Mouse (Mus musculus) megakaryocyte, adult 5-6 weeks (primary cell): ENCODE measurements around the gene Shank1. TPM values are rescaled to one million over a fixed set of nuclear protein-coding genes. Genes with fewer than 3 reads are reported as not detected.

Source experiments
- ATAC-seq: 2 replicates; pipeline ENCODE4 v1.8.0; 2016; ENCODE audit warnings: mild to moderate bottlenecking, inconsistent platforms; ENCODE audit not compliant: poor library complexity, severe bottlenecking
- total RNA-seq, 2 experiments: library from RNA; stranded (forward) in 1 of 2; stranded (reverse) in 1 of 2; fragments of 153-499, 151-499 nt in 1 of 2; fragments of 221-1000, 200-1000 nt in 1 of 2; gene quantifications; 2 replicates each; pipeline versions ENCODE4 v1.2.3 to v1.2.4; 2015 to 2017

Gene Shank1
- total RNA-seq, 2 experiments from 2014 or later, result 0.02 TPM; not detected in 1

- ATAC-seq, result no peak
Observed at GRCm38 (mm10) chr7:44360792-44361301, 50.8 kb downstream of the Shank1 start.

- ATAC-seq, result no peak
Observed at GRCm38 (mm10) chr7:44372678-44373077, 62.6 kb downstream of the Shank1 start.

GRCm38 (mm10) chr7:44373460-44373859 lies 63.4 kb downstream of the Shank1 start:
- no peak for ATAC-seq

GRCm38 (mm10) chr7:44373889-44374652 lies 64.0 kb downstream of the Shank1 start:
- peak; percentile 91 for ATAC-seq

- ATAC-seq, result no peak
Observed at GRCm38 (mm10) chr7:44374756-44375155, 64.7 kb downstream of the Shank1 start.

- ATAC-seq, result no peak
Observed at GRCm38 (mm10) chr7:44375207-44375606, 65.2 kb downstream of the Shank1 start.

GRCm38 (mm10) chr7:44375793-44376192 lies 65.7 kb downstream of the Shank1 start:
- no peak for ATAC-seq

DNA sequence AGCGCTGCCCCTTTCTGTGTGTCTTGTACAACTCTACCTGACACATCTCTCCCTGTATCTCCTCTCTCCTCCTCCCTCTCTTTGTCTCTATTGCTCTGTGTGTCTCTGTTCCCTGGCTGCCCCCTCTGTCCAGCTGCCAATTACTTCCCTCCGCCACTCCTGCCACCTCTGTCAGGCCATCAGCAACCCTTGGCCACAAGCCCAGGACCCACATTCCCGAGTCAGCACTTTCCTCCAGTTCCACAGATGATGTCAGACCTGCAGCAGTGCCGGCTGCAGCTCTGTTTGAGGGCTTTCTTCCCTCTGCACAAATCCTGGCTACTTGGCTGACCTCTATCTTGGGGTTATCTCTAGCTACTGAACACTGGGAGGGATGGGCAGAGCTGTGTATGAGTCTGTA lies 68.2 kb downstream of the Shank1 start:
- ATAC-seq, result no peak

GRCm38 (mm10) chr7:44382541-44382940 lies 72.5 kb downstream of the Shank1 start:
- no peak for ATAC-seq

GRCm38 (mm10) chr7:44383980-44384715 lies 74.1 kb downstream of the Shank1 start, which contains the start of gene Syt3:
Gene Syt3, plus strand, starts transcription at chr7:44384102.
- peak; percentile 88 for ATAC-seq

DNA sequence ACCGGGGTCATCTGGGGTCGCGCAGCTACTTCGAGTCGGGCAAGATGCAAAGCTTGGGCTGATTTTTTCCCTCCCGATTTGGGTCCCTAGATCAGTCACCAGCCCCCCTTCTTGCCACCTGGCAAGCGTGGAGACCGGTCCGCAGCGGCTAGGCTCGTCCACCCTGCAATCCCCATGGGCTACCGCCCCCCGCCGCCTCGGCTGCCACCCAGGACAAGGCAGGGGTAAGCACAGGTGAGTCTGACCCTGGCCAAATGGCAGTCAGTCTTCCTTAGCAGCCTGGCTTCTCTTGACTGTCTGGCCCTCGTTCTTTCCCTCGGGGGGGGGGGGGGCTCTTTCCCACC lies 74.6 kb downstream of the Shank1 start:
- ATAC-seq, result no peak

- no peak for ATAC-seq
Observed at GRCm38 (mm10) chr7:44385720-44386119, 75.7 kb downstream of the Shank1 start, which contains the start of gene 1700008O03Rik. Gene 1700008O03Rik, minus strand, starts transcription at chr7:44385820.

GRCm38 (mm10) chr7:44391831-44392230 lies 81.8 kb downstream of the Shank1 start:
- no peak for ATAC-seq

DNA sequence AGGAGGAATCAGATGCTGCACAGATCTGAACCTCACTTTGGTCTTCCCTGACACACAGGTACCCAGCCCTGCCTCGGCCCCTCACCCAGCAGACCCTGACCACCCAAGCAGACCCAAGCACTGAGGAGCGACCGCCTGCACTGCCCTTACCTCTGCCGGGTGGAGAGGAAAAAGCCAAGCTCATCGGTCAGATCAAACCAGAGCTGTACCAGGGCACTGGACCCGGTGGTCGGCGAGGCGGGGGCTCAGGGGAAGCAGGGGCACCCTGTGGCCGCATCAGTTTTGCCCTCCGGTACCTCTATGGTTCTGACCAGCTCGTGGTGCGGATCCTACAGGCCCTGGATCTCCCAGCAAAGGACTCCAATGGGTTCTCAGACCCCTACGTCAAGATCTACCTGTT lies 82.3 kb downstream of the Shank1 start:
- no peak for ATAC-seq

- ATAC-seq, result no peak
Observed at GRCm38 (mm10) chr7:44393284-44393683, 83.2 kb downstream of the Shank1 start.

- peak; percentile 92 for ATAC-seq
Observed at GRCm38 (mm10) chr7:44398570-44398969, 88.5 kb downstream of the Shank1 start.

DNA sequence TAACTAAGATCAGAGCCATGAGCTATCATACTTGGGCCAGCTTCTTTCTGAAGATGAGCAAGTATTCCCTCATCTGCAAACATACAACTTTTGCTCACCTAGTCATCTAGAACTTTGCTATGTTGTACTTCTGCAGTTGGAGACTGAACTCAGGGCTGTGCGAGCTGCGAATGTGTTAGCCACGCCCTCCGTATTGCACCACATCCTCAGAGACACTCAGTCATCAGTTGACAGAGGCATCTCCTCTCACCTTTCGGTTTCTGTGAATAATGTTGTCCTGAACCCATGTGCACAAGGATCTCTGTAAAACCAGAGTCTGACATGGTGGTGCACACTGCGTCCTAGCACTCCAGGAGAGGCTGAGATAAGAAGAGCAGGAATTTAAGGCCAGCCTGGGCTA lies 91.6 kb downstream of the Shank1 start:
- ATAC-seq, result peak; percentile 70

DNA sequence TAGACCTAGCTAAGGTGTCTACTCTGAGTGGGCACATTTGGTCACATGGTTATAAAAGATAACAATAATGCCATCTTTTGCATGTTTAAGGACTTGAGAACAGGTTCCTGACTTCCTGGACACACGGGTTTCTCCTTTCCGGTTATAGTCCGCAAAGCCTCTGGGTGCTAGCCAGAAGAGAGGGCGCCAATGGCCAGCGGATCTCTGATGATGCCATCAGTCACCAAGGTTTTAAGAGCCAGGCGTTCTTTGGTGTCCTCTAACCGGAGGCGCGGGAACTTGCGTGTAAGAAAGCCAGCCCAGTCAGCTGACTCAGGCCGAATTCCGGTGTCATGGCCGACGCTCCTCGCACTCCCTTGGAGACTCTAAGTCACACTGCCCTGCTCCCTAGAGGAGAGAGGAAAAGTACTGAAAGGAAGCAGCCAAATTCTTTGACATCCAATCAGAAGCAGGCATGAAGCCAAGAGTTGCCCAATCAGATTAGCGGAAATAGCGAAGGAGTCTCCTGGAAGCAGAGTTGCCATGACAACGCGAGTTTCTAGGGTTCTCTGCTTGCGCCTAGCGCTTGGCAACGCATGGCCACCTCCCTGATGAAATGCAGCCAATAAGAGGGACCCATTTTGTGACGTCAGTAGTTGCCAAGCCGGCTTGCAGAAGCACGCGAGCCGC lies 95.4 kb downstream of the Shank1 start:
- peak; percentile 75 for ATAC-seq

- ATAC-seq, result no peak
Observed at GRCm38 (mm10) chr7:44406015-44406355, 95.9 kb downstream of the Shank1 start.
